Mouse (Mus musculus) MEL (cell line): ENCODE measurements around the gene Crb3. TPM values are rescaled to one million over a fixed set of nuclear protein-coding genes. Genes with fewer than 3 reads are reported as not detected.
A peak's percentile ranks its signal among the peaks of the same experiment; 100 is the strongest.

ENCODE experiments used
- DNase-seq: peaks from one replicate; pipeline ENCODE4 v3.0.0; 2011; ENCODE audit warnings: low read depth, low spot score
- H3K27ac ChIP-seq: 2 replicates; pipeline ENCODE4 v1.5.1; 2012; ENCODE audit warnings: low read depth, mild to moderate bottlenecking, control low read depth, low read length, moderate library complexity; ENCODE audit not compliant: control insufficient read depth
- H3K27me3 ChIP-seq, 2 experiments: fragments of 150-350 bp in 1 of 2; sonication (generic) in 1 of 2; 2 replicates each; pipeline ENCODE4 v1.6.1; 2012; ENCODE audit warnings: low read length in 2 of 2, mild to moderate bottlenecking in 2 of 2, improper control_type of control experiment in 1 of 2, moderate library complexity in 1 of 2; ENCODE audit not compliant: insufficient read depth in 2 of 2, control insufficient read depth in 1 of 2
- H3K36me3 ChIP-seq, 2 experiments: 2 replicates each; pipeline ENCODE4 v1.6.1; 2012 to 2014; ENCODE audit warnings: low read length in 2 of 2, improper control_type of control experiment in 1 of 2, inconsistent platforms in 1 of 2, mild to moderate bottlenecking in 1 of 2; ENCODE audit not compliant: insufficient read depth in 2 of 2, control insufficient read depth in 1 of 2
- H3K4me1 ChIP-seq, 2 experiments: fragments of 150-350 bp in 1 of 2; sonication (generic) in 1 of 2; 2 replicates each; pipeline ENCODE4 v1.6.1; 2012; ENCODE audit warnings: low read length in 2 of 2, improper control_type of control experiment in 1 of 2, mild to moderate bottlenecking in 1 of 2; ENCODE audit not compliant: insufficient read depth in 2 of 2, control insufficient read depth in 1 of 2
- H3K4me3 ChIP-seq, 2 experiments: fragments of 150-350 bp in 1 of 2; sonication (generic) in 1 of 2; 2 replicates each; pipeline ENCODE4 v1.5.1; 2012; ENCODE audit warnings: low read depth in 2 of 2, low read length in 2 of 2, mild to moderate bottlenecking in 2 of 2, moderate library complexity in 2 of 2, control low read depth in 1 of 2, improper control_type of control experiment in 1 of 2; ENCODE audit not compliant: control insufficient read depth in 1 of 2, insufficient read depth in 1 of 2
- H3K79me2 ChIP-seq: 2 replicates; pipeline ENCODE4 v1.6.1; 2012; ENCODE audit warnings: mild to moderate bottlenecking, low read length, moderate library complexity; ENCODE audit not compliant: control insufficient read depth, poor library complexity, insufficient read depth
- H3K9ac ChIP-seq: 2 replicates; pipeline ENCODE4 v1.6.1; 2012; ENCODE audit warnings: low read depth, mild to moderate bottlenecking, control low read depth, low read length, moderate library complexity; ENCODE audit not compliant: control insufficient read depth, poor library complexity, severe bottlenecking
- H3K9me3 ChIP-seq: fragments of 150-350 bp; sonication (generic); replicated peaks from 2 replicates; pipeline ENCODE4 v1.6.1; 2012; ENCODE audit warnings: mild to moderate bottlenecking, low read length, improper control_type of control experiment, moderate library complexity; ENCODE audit not compliant: insufficient read depth
- BHLHE40 ChIP-seq: IDR thresholded peaks from 2 replicates; pipeline ENCODE4 v1.6.1; 2012; ENCODE audit warnings: low read depth, mild to moderate bottlenecking, inconsistent platforms, low read length, improper control_type of control experiment, borderline replicate concordance
- CHD1 ChIP-seq: IDR thresholded peaks from 2 replicates; pipeline ENCODE4 v1.6.1; 2012; ENCODE audit warnings: low read depth, mild to moderate bottlenecking, inconsistent platforms, low read length, improper control_type of control experiment
- CHD2 ChIP-seq: IDR thresholded peaks from 2 replicates; pipeline ENCODE4 v1.6.1; 2011; ENCODE audit warnings: low read length, improper control_type of control experiment
- CTCF ChIP-seq, 3 experiments: IDR thresholded peaks in 2 of 3; conservative IDR thresholded peaks in 1 of 3; 2 replicates each; pipeline ENCODE4 v1.5.1; 2011 to 2012; ENCODE audit warnings: low read length in 3 of 3, low read depth in 2 of 3, mild to moderate bottlenecking in 2 of 3, improper control_type of control experiment in 1 of 3, inconsistent platforms in 1 of 3, mixed read lengths in 1 of 3, moderate library complexity in 1 of 3; ENCODE audit not compliant: control insufficient read depth in 1 of 3, insufficient read depth in 1 of 3, poor library complexity in 1 of 3, severe bottlenecking in 1 of 3
- ELF1 ChIP-seq: IDR thresholded peaks from 2 replicates; pipeline ENCODE4 v1.6.1; 2014; ENCODE audit warnings: low read depth, mild to moderate bottlenecking, inconsistent platforms, low read length, improper control_type of control experiment, moderate library complexity
- ETS1 ChIP-seq: IDR thresholded peaks from 2 replicates; pipeline ENCODE4 v1.6.1; 2012; ENCODE audit warnings: low read depth, mild to moderate bottlenecking, inconsistent platforms, low read length, improper control_type of control experiment, moderate library complexity
- GABPA ChIP-seq: IDR thresholded peaks from 2 replicates; pipeline ENCODE4 v1.6.1; 2012; ENCODE audit warnings: low read depth, mild to moderate bottlenecking, inconsistent platforms, low read length, improper control_type of control experiment, moderate library complexity
- GATA1 ChIP-seq: IDR thresholded peaks from 2 replicates; pipeline ENCODE4 v1.6.1; 2011; ENCODE audit warnings: low read depth, low read length, improper control_type of control experiment
- HCFC1 ChIP-seq: IDR thresholded peaks from 2 replicates; pipeline ENCODE4 v1.6.1; 2012; ENCODE audit warnings: low read depth, mild to moderate bottlenecking, inconsistent platforms, low read length, improper control_type of control experiment, moderate library complexity
- JUND ChIP-seq: IDR thresholded peaks from 2 replicates; pipeline ENCODE4 v1.6.1; 2011; ENCODE audit warnings: low read depth, mild to moderate bottlenecking, improper control_type of control experiment, low read length
- KAT2A ChIP-seq: conservative IDR thresholded peaks from 2 replicates; pipeline ENCODE4 v1.6.1; 2012; ENCODE audit warnings: low read depth, low read length, improper control_type of control experiment, inconsistent platforms
- MAFK ChIP-seq: IDR thresholded peaks from 2 replicates; pipeline ENCODE4 v1.6.1; 2011; ENCODE audit warnings: low read depth, mild to moderate bottlenecking, low read length, improper control_type of control experiment, borderline replicate concordance
- MAX ChIP-seq: IDR thresholded peaks from 2 replicates; pipeline ENCODE4 v1.6.1; 2011; ENCODE audit warnings: low read length, improper control_type of control experiment
- MAZ ChIP-seq: IDR thresholded peaks from 2 replicates; pipeline ENCODE4 v1.6.1; 2012; ENCODE audit warnings: low read depth, mild to moderate bottlenecking, inconsistent platforms, low read length, improper control_type of control experiment
- MEF2A ChIP-seq: IDR thresholded peaks from 2 replicates; pipeline ENCODE4 v1.6.1; 2014; ENCODE audit warnings: low read depth, mild to moderate bottlenecking, inconsistent platforms, low read length, improper control_type of control experiment; ENCODE audit not compliant: poor library complexity, insufficient replicate concordance, severe bottlenecking; ENCODE audit errors: extremely low read depth
- MYB ChIP-seq: IDR thresholded peaks from 2 replicates; pipeline ENCODE4 v1.6.1; 2011; ENCODE audit warnings: mild to moderate bottlenecking, low read depth, low read length, improper control_type of control experiment
- NELFE ChIP-seq: IDR thresholded peaks from 2 replicates; pipeline ENCODE4 v1.6.1; 2011; ENCODE audit warnings: low read depth, low read length, improper control_type of control experiment
- NRF1 ChIP-seq: IDR thresholded peaks from 2 replicates; pipeline ENCODE4 v1.6.1; 2014; ENCODE audit warnings: low read depth, mild to moderate bottlenecking, inconsistent platforms, low read length, improper control_type of control experiment, moderate library complexity; ENCODE audit not compliant: poor library complexity, insufficient read depth, severe bottlenecking
- POLR2AphosphoS2 ChIP-seq: IDR thresholded peaks from 2 replicates; pipeline ENCODE4 v1.6.1; 2011; ENCODE audit warnings: low read length, improper control_type of control experiment
- POLR2AphosphoS5 ChIP-seq: IDR thresholded peaks from 2 replicates; pipeline ENCODE4 v1.6.1; 2012; ENCODE audit warnings: low read depth, borderline replicate concordance, mild to moderate bottlenecking, inconsistent platforms, low read length, moderate library complexity, mixed read lengths
- RAD21 ChIP-seq: IDR thresholded peaks from 2 replicates; pipeline ENCODE4 v1.6.1; 2011; ENCODE audit warnings: mild to moderate bottlenecking, low read depth, low read length, improper control_type of control experiment
- SIN3A ChIP-seq: IDR thresholded peaks from 2 replicates; pipeline ENCODE4 v1.6.1; 2012; ENCODE audit warnings: low read length, improper control_type of control experiment, inconsistent platforms
- TAL1 ChIP-seq: IDR thresholded peaks from 2 replicates; pipeline ENCODE4 v1.6.1; 2012; ENCODE audit warnings: mild to moderate bottlenecking, inconsistent platforms, low read length, moderate library complexity, mixed read lengths
- TBP ChIP-seq: IDR thresholded peaks from 2 replicates; pipeline ENCODE4 v1.8.0; 2011; ENCODE audit warnings: low read depth, low read length, improper control_type of control experiment
- TCF12 ChIP-seq: IDR thresholded peaks from 2 replicates; pipeline ENCODE4 v1.6.1; 2014; ENCODE audit warnings: low read depth, mild to moderate bottlenecking, inconsistent platforms, low read length, improper control_type of control experiment, moderate library complexity
- USF1 ChIP-seq: IDR thresholded peaks from 2 replicates; pipeline ENCODE4 v1.6.1; 2014; ENCODE audit warnings: low read depth, mild to moderate bottlenecking, inconsistent platforms, low read length, improper control_type of control experiment, moderate library complexity
- ZC3H11A ChIP-seq: IDR thresholded peaks from 2 replicates; pipeline ENCODE4 v1.6.1; 2012; ENCODE audit warnings: low read depth, mild to moderate bottlenecking, inconsistent platforms, low read length, improper control_type of control experiment
- ZKSCAN1 ChIP-seq: IDR thresholded peaks from 2 replicates; pipeline ENCODE4 v1.6.1; 2012; ENCODE audit warnings: low read depth, mild to moderate bottlenecking, inconsistent platforms, low read length, improper control_type of control experiment, moderate library complexity
- ZMIZ1 ChIP-seq: IDR thresholded peaks from 2 replicates; pipeline ENCODE4 v1.6.1; 2012; ENCODE audit warnings: low read depth, mild to moderate bottlenecking, inconsistent platforms, low read length, improper control_type of control experiment, moderate library complexity
- ZNF384 ChIP-seq: IDR thresholded peaks from 2 replicates; pipeline ENCODE4 v1.6.1; 2012; ENCODE audit warnings: low read depth, mild to moderate bottlenecking, inconsistent platforms, low read length, improper control_type of control experiment
- polyA plus RNA-seq, 2 experiments: library from polyadenylated mRNA; stranded (reverse) in 1 of 2; unstranded in 1 of 2; fragments of >175 nt in 1 of 2; fragments of >200 nt in 1 of 2; gene quantifications; 2 replicates each; pipeline versions ENCODE4 v1.2.1 to v1.2.4; 2012; ENCODE audit warnings: low replicate concordance in 2 of 2, low read depth in 1 of 2; ENCODE audit not compliant: insufficient read length in 2 of 2, insufficient read depth in 1 of 2, missing spikeins in 1 of 2
- total RNA-seq: library from RNA; depleted of rRNA; stranded (reverse); fragments of 300-350 nt; gene quantifications from 2 replicates; pipeline ENCODE4 v1.2.3, GENCODE M21; 2012

Crb3 gene
- total and polyA plus RNA-seq, 3 experiments: 0.19 TPM; not detected in 2

DNA sequence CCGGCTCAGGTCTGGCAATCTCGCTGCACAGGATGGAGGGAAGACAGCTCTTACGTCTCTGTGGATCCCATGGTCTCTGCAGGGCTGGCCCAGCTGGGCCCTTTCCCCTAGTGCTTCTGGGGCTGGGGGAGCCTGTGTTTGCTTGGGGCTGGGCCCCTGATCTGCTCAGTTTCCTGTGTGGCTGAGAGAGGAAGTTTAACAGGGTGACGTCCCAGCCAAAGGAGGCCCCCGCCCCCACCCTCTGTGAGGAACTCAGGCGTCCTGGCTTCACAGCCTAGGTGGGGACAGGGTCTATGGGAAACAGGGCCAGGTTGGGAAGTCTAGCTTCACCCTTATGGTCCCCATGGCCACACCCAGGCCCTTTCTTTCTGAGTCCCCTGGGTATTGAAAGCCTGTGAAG lies 19.4 kb downstream of the Crb3 start, which contains the start of gene Dennd1c (continued):
- TF ChIP-seq POLR2AphosphoS2 (peak; percentile 42; the same call in 1 of the 2 replicates), NRF1 (no peak), POLR2AphosphoS5 (no peak), GABPA (0 out of 2 replicates have a peak, but pooled peaks have one; percentile 16), CHD1 (no peak), ELF1 (peak; percentile 64; the same call in 1 of the 2 replicates), JUND (no peak), SIN3A (peak; percentile 68), ETS1 (peak; percentile 35; the same call in 1 of the 2 replicates), MEF2A (no peak), MAFK (no peak), TCF12 (peak; percentile 55; the same call in 1 of the 2 replicates), NELFE (peak; percentile 71), BHLHE40 (no peak), MYB (no peak), TAL1 (no peak)

DNA sequence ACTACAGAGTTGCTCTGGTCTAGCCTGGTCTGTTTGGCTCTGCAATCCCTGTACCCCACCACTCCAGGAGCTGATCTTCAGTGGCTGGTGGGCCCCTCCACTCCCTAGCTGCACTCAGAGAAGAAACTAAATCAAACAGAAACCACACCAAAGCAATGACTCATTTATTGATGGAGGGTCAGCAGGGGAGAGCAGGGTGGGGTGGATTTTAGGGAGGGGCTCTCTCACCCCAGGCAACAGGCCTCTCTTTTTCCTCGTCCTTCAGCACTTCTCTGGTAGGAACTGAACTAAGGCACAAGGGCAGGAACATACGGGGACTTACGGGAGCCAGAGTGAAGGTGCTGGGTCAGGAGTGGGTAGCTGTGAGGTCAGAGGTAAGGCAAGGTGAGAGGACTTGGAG lies 21.0 kb downstream of the Crb3 start:
- Histone ChIP-seq H3K9ac (no peak overlapping the region), H3K4me3 (no peak overlapping the region), H3K27me3 (no peaks in the 10 kb centered on the region), H3K36me3 (peaks cover 0 to 10% of the 10 kb centered on the region in 2 experiments; a peak in 2 of 4 replicates), H3K79me2 (peaks cover 5% of the 10 kb centered on the region; the same call in 1 of the 2 replicates), H3K27ac (no peak overlapping the region), H3K9me3 (no peaks in the 10 kb centered on the region), H3K4me1 (peaks cover 11 to 20% of the 10 kb centered on the region in 2 experiments)
- no peak for TF ChIP-seq ETS1
- no peak for TF ChIP-seq MAX
- no peak for TF ChIP-seq CHD2
- no peak for TF ChIP-seq ZNF384
- no peak for TF ChIP-seq MAZ
- TF ChIP-seq USF1: no peak
- no peak for TF ChIP-seq TCF12
- no peak for TF ChIP-seq ZMIZ1
- TF ChIP-seq RAD21: no peak
- no peak for TF ChIP-seq HCFC1
- no peak for TF ChIP-seq GATA1
- no peak for TF ChIP-seq ZKSCAN1
- no peak for TF ChIP-seq MAFK
- no peak for TF ChIP-seq ZC3H11A
- no peak for TF ChIP-seq CTCF (IDR thresholded peaks at IDR 0.05 in 2 of 3, conservative IDR thresholded peaks at IDR 0.05 in 1 of 3; ENCODE audit: control insufficient read depth in 1 of 3, insufficient read depth in 1 of 3, low read depth in 2 of 3, low read length in 3 of 3, poor library complexity in 1 of 3, severe bottlenecking in 1 of 3)
- TF ChIP-seq KAT2A: no peak
- TF ChIP-seq TBP: no peak
- DNase-seq: no peak
